Mouse (Mus musculus): Measurements from ENCODE around the gene Il1r1.

Gene Il1r1

DNA sequence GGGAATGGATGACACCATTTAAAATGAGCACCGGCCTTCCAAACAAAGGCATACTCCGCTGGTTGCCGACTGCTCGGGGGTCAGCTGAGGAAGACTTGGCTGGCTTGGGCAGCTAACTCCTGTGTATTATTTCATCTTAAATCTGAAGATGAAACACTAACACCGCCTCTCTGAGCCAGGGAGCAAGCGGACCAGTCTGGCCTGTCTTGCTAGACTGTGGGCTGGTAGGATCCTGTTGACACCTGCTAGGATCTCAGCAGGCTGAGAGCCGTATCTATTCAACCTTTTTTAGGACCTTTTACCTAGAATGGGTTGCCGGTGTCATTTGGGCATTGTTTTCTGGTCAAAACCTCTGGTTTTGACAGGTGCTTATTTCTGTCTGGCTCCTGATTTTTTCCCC lies 92.8 kb downstream of the Il1r1 start:
- DNase-seq (ENCODE audit: low read depth, low spot score): no peak

DNA sequence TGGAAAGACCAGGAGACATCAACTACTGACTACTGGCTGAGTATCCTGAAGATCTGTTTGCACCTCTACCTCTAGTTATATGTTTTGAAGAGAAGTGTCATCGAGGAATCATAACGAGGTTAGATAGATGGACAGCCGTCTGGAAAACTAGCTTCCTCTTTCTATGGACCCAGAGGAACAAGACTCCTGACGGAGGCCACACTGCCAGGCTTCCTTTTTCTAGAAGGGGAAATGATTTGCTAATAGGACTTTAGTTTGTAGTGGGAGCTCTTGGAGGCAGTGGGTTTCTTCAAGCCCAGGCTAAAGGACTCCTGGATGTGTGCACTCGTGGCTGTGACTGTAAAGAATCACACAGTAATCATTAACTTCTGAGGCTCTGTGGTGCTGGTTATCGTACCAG lies 96.9 kb downstream of the Il1r1 start:
- DNase-seq (ENCODE audit: low read depth, low spot score): no peak

DNA sequence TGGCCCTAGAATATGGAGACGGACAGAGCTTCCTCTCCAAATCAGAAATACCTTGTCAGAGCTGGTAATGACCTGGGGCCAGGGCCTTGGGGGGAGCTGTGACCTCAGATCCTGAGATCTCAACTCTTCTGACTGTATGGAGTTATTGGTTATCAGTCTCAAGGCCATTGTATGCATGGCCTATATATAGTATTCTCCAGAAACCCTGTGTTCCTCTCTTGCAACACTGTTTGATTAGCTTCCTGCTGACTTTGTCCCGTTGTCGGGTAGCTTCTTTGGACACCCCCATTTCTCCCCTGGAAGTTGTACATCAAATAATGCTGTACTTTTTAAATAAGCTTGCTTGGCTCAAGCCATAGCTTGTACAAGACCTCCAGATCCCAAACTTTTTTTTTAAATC lies 97.7 kb downstream of the Il1r1 start:
- no peak for DNase-seq (ENCODE audit: low read depth, low spot score)

DNA sequence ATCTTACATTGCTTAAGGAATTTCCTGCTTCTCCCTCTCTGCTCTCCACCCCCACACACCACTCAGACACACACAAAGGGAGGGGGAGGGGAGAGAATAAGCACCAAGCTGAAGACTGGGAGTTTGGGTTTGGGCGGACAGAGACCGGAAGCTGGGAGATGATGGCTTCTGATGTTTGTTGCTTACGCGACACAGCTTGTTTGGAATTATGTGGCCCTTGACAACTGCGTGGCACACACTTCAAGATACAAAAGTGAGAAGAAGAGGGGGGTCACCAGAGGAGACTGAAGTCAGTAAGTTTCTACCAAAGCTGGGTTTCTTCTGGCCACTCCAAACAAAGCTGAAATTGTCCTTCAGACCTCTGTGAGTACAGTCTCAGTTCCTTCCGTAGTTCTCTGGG lies 99.6 kb downstream of the Il1r1 start, which contains the start of gene Il1rl2:
Gene Il1rl2, plus strand, starts transcription at position 154 of the 400 bp plus-strand sequence.
- no peak for DNase-seq (ENCODE audit: low read depth, low spot score)

DNA sequence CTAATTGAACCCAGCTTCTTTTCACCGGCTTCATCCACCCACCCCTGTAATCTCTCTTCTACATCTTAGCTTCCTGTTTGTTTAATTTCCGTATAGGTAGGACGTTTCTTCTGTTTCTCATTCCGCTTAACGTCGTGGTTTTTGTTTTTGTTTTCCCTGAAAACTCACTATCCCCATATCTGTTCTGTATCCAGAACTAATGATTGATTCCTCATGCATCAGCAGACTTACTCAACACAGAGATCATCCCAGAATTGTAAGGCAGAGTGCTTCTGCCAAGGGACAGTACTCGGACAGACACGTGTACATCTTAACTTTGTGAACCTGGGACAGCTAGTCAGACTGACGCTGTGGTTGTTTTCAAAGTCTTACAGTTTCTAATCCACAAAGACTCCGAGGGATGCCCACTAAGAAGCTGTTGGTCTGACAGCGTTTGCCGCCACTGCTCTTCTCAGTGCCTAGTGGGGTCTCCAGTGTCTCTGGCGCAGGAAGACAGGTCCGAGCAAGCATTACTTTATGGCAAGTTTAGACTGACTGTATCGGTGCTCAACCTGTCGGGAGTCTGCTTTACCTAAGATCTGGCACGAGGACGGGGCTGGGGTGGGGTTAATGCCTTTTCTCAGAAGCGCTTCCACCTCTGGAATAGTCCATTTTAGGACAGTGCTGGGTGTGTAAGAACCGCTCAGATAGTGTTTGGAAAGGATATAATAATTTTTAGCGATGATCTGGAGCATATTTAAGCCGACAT lies 100.2 kb downstream of the Il1r1 start:
- DNase-seq (ENCODE audit: low read depth, low spot score): no peak

DNA sequence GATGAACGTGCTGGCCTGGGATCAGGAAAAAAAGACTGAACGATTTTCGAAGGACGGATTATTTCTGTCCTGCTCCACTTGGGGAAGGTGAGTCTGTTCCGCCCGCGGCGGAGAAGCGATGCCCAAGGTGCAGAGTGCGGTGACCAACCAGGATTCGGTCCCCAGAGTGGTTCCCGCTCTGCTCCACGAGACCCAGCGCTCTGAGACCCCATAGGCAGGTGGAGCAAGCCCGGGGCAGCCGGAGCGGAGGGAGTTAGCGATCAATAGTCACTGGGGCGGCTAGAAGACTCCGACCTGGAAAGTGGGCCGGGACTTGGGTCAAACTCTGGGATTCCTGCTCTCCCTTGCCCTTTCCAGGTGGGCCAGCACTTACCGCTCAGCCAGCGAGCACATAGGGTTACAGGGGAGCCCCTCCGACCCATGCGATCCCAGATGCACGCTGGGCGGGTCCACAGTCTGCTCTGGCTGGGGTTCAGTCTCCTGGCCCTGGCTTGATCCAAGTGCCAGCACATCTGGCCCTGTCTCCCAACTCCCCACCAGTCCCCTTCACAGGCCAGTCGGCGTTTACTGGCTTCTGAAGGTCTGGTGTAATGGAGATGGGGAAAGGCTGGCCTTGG lies 100.9 kb downstream of the Il1r1 start:
- no peak for DNase-seq (ENCODE audit: low read depth, low spot score)

DNA sequence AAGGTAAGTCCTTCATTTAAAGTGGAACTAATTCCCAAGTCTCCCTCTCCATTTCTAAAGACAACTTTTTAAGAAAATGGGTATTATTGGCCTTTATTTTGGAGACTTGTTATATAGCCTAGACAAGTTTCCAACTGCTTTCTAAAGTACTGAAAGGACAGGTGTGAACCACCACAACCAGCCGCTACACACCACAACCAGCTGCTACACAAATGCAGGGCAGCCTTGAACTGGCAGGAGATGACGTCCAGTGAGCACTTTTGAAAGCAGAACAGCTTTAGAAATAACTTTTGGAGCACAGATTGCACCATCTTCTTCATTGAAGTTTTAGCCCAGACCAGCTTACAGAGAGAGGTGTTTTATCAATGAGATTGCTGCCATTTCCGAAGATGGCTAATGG lies 102.7 kb downstream of the Il1r1 start:
- no peak for DNase-seq (ENCODE audit: low read depth, low spot score)

DNA sequence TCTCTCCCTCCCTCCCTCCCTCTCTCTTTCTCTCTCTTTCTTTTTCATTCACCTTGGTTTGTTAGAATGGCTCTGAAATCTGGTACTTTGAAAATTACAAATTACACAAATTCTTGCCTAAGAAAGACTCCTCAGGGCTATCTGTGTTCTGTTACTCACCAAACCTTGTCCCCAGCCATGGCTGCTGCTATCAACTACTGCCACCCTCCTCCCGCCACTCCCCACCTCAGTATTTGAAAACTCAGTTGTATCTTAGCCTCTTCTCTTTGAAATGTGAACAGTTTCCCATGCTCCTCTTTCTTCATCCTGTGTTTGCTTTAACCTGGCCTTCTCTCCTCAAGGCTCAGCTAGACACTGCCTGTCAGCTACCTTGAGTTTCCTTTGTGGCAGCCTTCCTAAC lies 104.6 kb downstream of the Il1r1 start:
- no peak for DNase-seq (ENCODE audit: low read depth, low spot score)

DNA sequence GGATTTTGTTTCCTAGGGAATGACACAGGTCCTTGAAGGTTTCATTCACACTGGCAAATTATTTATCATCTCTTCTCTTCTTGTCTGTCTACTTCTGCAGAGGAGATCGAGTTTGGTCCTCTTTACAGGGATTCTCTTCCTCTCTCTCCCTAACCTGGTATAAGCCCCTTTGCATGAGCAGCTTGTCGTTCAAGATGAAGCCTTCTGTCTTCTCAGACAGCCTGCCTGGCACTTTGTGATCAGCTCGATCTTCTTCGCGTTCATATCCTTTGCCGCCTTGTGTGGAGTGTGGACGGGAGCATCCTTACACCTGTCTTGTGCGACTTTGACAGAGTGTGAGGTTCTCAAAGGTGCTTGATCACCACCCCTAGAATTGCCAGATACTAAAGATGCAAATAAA lies 105.3 kb downstream of the Il1r1 start:
- no peak for DNase-seq (ENCODE audit: low read depth, low spot score)

DNA sequence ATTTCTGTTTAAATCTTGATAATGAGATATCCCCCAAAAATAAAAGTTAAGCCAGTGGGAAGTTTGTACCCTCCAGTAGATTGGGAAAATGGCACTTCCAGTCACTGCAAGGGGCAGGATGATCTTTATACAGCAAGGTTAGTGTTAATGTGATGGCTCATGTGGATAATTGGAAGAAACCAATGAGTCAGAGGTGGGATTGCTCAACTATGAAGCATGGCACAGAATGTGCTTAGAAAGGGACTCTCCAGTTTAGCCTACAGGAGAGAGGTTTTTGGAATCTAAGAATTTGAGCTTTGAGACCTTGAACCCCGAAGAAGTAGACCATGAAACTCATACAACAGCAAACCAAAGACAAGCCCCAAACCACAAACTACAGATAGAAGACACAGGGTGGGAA lies 114.5 kb downstream of the Il1r1 start:
- no peak for DNase-seq (ENCODE audit: low read depth, low spot score)

DNA sequence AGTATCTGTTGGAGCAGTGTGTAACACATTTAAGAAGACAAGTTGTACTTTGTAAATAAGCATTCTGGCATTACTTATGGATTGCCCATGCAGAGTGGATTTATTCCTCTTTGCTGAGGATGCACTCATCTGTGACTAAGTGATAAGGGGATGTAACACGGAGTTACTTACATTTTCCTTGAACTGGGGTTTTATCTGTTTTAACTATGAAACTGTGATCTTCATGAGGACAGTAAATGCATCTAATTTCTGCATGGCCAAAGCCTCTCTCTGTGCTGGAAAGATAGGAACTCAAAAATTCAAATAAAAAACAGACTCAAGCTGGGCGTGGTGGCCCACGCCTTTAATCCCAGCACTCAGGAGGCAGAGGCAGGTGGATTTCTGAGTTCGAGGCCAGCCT lies 115.2 kb downstream of the Il1r1 start:
- DNase-seq (ENCODE audit: low read depth, low spot score): no peak

DNA sequence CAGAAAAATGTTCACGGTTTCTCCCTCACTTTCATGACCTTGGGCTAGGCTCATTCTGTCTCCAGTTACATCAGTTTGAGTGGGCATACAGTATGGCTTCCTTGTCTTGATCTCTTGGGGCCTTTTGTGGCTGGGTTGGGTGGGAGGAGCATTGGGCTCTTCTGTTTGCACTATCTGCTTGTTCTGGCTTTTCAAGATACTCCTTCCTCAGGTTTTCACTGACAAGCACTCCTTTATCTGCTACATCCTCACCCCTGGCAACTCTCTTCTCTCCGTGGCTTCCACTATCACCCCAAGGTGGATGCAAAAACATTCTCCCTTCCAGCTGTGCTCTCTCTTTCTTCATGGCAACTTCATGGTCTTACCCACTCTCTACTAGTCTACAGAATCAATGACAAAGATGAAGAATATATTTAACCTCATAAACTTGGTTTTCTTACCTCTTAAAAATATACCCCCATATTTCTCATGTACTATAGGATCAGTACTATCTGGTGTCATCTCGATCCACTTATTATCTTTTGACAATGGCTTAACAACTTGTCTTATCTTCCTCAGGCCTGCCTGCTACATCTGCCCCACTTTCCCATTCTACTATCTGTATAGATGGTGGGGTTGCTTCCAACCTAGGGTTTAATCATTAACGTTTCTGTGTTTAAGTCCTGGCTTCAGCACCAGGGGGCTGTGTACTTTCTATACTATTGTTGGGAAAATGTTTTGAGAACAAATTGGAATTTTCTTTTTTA lies 127.5 kb downstream of the Il1r1 start:
- DNase-seq (ENCODE audit: low read depth, low spot score): no peak

DNA sequence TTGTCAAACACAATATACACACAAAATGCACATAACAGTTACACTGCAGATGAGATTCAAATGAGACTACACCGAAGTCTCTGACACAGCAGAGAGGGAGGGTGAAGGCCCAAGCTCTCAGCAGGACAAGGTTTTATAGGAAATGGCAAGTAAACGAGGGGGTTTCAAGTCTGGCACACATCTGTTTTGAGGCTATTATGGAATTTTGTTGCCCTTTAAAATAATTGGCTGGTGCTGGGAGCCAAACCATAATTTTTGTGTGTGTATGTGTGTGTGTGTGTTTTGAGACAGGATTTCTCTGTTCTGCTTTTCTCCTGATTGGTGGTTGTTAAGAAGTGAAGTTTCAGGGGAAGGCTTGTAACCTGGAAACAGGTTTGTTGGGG lies 128.0 kb downstream of the Il1r1 start:
- no peak for DNase-seq (ENCODE audit: low read depth, low spot score)

DNA sequence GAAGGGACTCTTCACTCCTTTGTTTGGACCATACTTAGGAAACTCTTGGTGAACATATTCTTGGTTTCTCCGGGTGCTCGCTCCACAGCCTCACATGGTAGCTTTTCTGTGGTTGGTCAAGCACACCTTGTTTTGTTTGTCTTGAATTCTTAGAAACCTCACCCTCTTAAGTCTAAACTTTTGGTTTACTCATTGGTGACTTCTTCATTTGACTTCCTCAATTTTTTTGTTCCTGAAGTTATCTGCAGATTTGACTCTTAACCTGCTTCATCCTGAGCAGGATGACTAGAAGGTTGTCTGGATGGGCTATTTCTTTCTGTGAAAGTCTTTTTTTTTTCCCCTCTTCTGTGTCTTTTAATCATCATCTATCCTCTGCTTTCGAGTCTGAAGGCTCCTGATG lies 129.8 kb downstream of the Il1r1 start:
- DNase-seq (ENCODE audit: low read depth, low spot score): no peak

DNA sequence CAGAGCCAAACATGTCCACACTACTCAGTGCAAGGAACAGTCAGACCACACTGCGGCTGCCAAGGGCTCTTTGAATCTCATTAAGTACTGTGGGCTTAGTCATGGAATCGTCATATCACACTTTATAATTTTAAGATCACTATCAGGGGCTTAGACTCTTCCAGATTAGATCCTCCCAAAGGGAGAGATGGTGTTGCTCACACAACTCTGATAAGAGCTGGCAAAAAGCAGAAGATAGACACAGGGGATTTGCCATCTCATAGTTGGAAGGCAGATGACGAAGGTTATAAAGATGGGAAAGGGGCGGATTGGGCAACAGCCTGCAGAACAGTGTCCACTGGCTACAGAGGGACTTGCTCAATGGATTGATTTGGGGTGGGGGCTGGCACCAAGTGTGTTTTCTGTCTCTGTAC lies 130.6 kb downstream of the Il1r1 start:
- no peak for DNase-seq (ENCODE audit: low read depth, low spot score)

DNA sequence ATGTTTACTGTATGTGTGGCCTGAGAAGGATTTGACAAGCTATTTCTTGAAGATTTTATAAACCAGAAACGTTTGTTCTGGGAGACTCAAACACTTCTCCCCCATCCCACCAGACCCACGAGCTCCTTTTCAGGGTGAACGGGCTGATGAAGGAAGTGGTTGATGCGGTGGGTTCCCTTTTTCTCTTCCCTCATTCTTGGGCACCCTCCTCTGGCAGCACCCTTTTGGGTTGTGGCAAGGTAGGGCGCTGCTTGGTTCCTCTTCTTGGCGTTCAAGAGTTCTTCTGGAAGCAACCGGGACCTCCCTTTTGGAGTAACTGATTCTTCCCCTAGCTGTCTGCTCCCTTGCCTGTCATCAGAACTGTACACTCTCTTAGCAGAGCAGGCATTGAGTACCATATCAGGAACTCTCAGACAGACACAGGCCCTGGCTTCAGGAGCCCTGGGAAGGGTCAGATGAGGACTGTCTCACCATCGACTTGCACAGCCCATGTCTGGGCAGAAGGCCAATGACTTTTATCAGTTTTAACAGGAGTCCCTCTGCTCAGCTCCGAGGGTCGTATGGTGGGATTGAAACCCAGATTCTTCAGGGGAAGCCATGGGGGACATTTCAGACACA lies 131.1 kb downstream of the Il1r1 start:
- DNase-seq (ENCODE audit: low read depth, low spot score): no peak

DNA sequence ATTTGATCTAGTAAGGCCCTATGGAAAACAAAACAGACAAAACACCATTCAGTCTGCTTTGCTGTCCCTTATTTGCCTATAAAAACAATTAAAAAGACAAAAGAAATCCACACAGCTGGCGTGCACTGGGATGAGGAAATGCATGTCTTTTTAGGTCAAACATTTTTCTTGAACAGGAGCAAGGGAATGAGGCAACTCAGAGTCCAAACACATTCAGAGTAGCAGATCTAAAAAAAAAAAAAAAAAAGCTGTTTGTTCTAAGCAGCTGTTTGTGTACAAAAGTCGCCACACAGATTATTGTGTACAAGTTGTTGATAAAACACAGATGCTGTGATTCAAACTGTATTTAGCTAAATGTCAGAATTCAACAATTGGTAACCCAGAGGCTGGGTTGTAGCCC lies 133.0 kb downstream of the Il1r1 start:
- DNase-seq (ENCODE audit: low read depth, low spot score): no peak

DNA sequence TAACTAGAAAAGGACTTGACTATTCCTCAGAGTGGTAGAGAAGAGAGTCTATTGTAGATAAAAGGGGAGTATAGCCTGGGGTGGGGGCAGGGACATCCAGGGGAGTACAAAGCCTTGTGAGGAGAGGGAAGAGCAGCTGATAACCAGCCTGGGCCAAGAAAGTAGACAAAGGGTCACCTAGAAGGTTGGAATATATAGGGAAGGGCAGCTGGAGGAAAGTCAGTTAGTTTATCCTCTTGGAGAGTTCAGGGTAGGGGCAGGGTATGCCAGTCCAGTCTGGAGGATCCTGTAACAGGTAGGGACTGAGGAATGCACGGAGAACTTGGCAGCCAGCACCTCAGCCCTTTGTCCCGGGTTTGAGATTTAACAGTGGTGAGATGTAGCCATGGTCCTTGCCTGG lies 133.5 kb downstream of the Il1r1 start:
- DNase-seq (ENCODE audit: low read depth, low spot score): no peak

DNA sequence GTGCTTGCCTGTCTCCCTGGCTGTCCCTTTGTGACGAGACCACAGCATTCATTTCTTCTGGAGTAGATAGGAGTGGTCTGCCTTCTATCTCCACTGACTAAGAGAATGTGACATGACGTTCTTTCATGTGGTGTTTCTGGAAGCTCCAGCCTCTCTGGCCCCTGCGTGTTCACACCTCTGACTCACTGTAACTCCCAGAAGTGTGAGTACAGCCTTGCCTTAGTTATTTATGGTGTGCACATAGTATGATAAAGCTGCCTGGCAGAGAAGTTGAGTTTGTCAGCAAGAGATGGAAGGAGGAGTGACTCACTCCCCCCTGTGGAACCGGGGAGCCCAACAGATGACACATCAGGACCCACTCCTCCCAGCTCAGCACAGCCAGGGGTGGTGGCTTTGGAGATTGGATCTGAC lies 133.9 kb downstream of the Il1r1 start:
- no peak for DNase-seq (ENCODE audit: low read depth, low spot score)

DNA sequence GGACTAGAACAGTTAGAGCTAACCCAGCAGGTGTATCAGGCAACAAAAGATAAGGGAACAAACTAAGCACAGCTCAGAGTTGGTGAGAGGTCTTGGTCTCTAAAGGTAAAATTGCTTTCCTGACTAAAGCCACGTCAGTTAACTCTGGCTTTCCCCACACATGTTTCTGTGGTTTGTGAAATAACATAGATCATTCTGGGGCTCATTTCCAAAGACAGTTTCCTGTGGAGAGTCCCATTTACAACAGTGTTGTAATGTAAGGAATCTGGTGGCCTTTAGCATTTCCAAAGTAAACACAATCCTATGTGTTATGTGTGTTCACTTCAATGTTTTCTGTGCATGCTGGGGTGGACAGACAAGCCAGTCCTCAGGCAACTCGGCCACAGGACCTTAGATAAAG lies 134.9 kb downstream of the Il1r1 start:
- DNase-seq (ENCODE audit: low read depth, low spot score): no peak

DNA sequence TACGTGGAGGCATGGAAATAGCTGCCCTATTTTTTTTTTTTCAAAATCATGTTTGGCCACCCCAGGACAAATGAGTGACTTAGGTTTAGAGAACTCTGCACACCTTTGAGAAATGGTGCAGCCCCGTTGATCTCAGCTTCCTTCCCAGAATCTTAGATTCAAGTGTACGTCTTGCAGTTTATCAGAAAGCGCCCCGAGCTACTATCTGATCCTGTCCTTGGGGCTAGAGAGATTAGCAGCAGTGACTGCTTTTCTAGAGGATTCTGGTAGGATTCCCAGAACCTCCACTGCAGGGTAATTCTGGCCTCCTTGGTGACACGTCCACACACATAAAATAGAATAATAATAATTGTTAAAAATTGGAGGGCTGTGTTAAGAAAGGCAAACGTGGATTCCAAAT lies 136.1 kb downstream of the Il1r1 start:
- no peak for DNase-seq (ENCODE audit: low read depth, low spot score)

DNA sequence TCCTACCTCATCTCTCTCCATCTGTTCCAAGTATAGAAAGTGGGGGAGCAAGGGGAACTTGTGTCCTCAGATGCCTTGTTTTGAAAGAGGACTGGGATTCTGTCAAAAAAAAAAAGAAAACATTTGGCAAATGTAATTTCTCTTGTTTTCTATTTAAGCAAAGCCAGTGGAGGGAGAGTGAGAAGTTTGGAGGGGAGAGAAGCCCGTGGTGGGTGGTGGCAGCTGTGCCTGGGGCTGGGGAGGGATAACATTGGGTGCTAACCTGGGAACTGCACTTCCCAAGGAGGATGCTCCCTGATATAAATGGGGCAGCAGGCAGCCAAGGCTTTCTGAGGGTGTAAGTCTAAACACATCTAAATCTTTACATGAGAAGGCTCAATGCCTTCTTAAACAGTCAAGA lies 136.7 kb downstream of the Il1r1 start:
- no peak for DNase-seq (ENCODE audit: low read depth, low spot score)

DNA sequence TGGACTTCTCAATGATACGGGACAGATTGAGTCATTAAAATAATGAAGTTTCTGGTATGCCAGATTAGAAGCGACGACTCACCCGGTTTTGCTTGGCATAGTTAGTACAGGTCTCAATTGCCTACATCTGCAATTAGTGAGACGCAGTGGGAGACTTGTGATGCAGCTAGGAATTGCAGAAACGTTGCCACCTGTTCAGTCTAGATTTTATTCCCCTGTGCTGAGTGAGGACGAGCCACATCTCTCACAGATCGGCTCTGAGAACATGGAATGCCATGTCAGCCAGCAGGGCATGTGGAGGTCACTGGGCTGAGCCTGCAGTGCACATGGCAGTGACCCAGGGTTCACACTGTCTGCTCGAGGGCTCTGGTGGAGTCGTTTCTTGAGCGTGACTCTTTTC lies 137.9 kb downstream of the Il1r1 start:
- no peak for DNase-seq (ENCODE audit: low read depth, low spot score)

Data from retina, postnatal 7 days (tissue).